Mouse (Mus musculus) T-helper 1 cell (primary cell): ENCODE measurements around the gene Ebf4.

Source experiments
- in situ Hi-C: fragments of 300-600 bp; cut with MboI, MseI; formaldehyde crosslinking; loops from one replicate; pipeline ENCODE4 v1.15.1; 2025; ENCODE audit warnings: high pct_unique_total_duplicates

The Ebf4 gene

GRCm38 (mm10) chr2:130294936-130295277 lies at the start of gene Ebf4:
Ebf4 (plus strand) TSS chr2:130295169.
- in situ Hi-C loops = no loop called here

- in situ Hi-C loops = no loop called here
Observed at GRCm38 (mm10) chr2:130246912-130247311, 48.1 kb upstream of the Ebf4 start.

- in situ Hi-C loops = no loop called here
Observed at GRCm38 (mm10) chr2:130248226-130248625, 46.7 kb upstream of the Ebf4 start.

GRCm38 (mm10) chr2:130256762-130257161 lies 38.2 kb upstream of the Ebf4 start:
- in situ Hi-C loops = no loop called here

GRCm38 (mm10) chr2:130260822-130261221 lies 34.1 kb upstream of the Ebf4 start:
- in situ Hi-C loops = no loop called here

GRCm38 (mm10) chr2:130261914-130262313 lies 33.1 kb upstream of the Ebf4 start:
- in situ Hi-C loops = no loop called here

GRCm38 (mm10) chr2:130262398-130262797 lies 32.6 kb upstream of the Ebf4 start:
- in situ Hi-C loops = no loop called here

GRCm38 (mm10) chr2:130265520-130265919 lies 29.4 kb upstream of the Ebf4 start:
- in situ Hi-C loops = no loop called here

- in situ Hi-C loops = no loop called here
Observed at GRCm38 (mm10) chr2:130268074-130268473, 26.9 kb upstream of the Ebf4 start.

- in situ Hi-C loops = no loop called here
Observed at GRCm38 (mm10) chr2:130273732-130274131, 21.2 kb upstream of the Ebf4 start.

- in situ Hi-C loops = no loop called here
Observed at GRCm38 (mm10) chr2:130274149-130274861, 20.7 kb upstream of the Ebf4 start, which contains the start of gene Nop56. Nop56 (plus strand) TSS chr2:130274430.

- in situ Hi-C loops = loop anchor here (5.0 kb wide), 1 partner anchor 1083 kb away; no protein-coding TSS in a partner anchor
Observed at GRCm38 (mm10) chr2:130274862-130275261, 20.1 kb upstream of the Ebf4 start.

GRCm38 (mm10) chr2:130275649-130276048 lies 19.3 kb upstream of the Ebf4 start:
- in situ Hi-C loops = loop anchor here (5.0 kb wide), 1 partner anchor 1083 kb away; no protein-coding TSS in a partner anchor

GRCm38 (mm10) chr2:130279600-130280091 lies 15.3 kb upstream of the Ebf4 start:
- in situ Hi-C loops = loop anchor here (5.0 to 10.0 kb wide), 4 partner anchors 102 to 1087 kb away; partner anchors contain the start of genes Pced1a, Snrpb and Vps16

GRCm38 (mm10) chr2:130280224-130280623 lies 14.7 kb upstream of the Ebf4 start:
- in situ Hi-C loops = loop anchor here (5.0 to 10.0 kb wide), 3 partner anchors 103 to 375 kb away; partner anchors contain the start of genes Pced1a, Snrpb and Vps16

- in situ Hi-C loops = loop anchor here (5.0 to 10.0 kb wide), 3 partner anchors 104 to 374 kb away; partner anchors contain the start of genes Pced1a, Snrpb and Vps16
Observed at GRCm38 (mm10) chr2:130280818-130281217, 14.2 kb upstream of the Ebf4 start.

- in situ Hi-C loops = loop anchor here (5.0 to 10.0 kb wide), 3 partner anchors 107 to 371 kb away; partner anchors contain the start of genes Pced1a, Snrpb and Vps16
Observed at GRCm38 (mm10) chr2:130283854-130284654, 10.9 kb upstream of the Ebf4 start, which contains the start of gene Idh3b. Idh3b (minus strand) TSS chr2:130284547.

GRCm38 (mm10) chr2:130289086-130289485 lies 5.9 kb upstream of the Ebf4 start:
- in situ Hi-C loops = loop anchor here (10.0 kb wide), 1 partner anchor 366 kb away; no protein-coding TSS in a partner anchor

GRCm38 (mm10) chr2:130291434-130291833 lies 3.5 kb upstream of the Ebf4 start:
- in situ Hi-C loops = no loop called here

GRCm38 (mm10) chr2:130293009-130293408 lies 2.0 kb upstream of the Ebf4 start:
- in situ Hi-C loops = no loop called here

- in situ Hi-C loops = no loop called here
Observed at GRCm38 (mm10) chr2:130293486-130293885, 1.5 kb upstream of the Ebf4 start.
